In the genomic region with DNA sequence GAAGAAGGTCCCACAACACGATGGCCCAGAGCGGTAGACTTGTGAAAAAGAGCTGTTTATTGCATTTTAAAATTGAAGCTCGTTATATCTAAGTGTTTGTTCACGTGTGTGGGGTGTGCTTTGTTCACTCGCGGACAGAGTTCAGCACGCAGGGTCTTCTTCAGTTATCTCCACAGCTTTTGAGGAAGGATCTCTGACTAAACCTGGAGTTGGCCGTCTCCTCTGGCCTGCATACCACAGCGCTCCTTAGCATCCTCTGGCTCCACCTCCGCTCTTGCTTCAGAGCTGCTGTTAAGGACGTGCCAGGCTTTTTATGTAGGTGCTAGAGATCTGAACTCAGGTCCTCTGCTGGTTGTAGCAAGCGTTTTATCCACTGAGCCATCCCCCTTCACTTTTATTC, we compare ENCODE assay signal across 8 mouse cellular contexts. TPM values are rescaled to one million over a fixed set of nuclear protein-coding genes. Genes with fewer than 3 reads are reported as not detected.
DNase-seq lines count a peak whose midpoint lies in the region; ATAC-seq and TF ChIP-seq lines count a peak whose summit lies in the region.

No protein-coding gene starts in this region.

- H3K36me3 ChIP-seq in forebrain, embryonic 10.5 days (replicated peaks): no peaks in the 10 kb centered on the region
- no peaks in the 10 kb centered on the region for H3K36me3 ChIP-seq in forebrain, embryonic 14.5 days (ENCODE audit: control insufficient read depth, insufficient read depth, low read length)
- H3K36me3 ChIP-seq in liver, embryonic 11.5 days (ENCODE audit: control insufficient read depth, insufficient read depth, low read length): no peaks in the 10 kb centered on the region
- no peaks in the 10 kb centered on the region for H3K36me3 ChIP-seq in limb, embryonic 14.5 days (ENCODE audit: control insufficient read depth, insufficient read depth, low read length)
- H3K36me3 ChIP-seq in neural tube, embryonic 13.5 days: no peaks in the 10 kb centered on the region

- intact Hi-C loops in gastrocnemius, postnatal 14 days (cut with DNase I; ENCODE audit: low total_unique reads): loop anchor here (5.0 to 10.0 kb wide), 3 partner anchors 53 to 338 kb away; a partner anchor contains a TSS

- peak overlapping the region; percentile 22 for H3K4me3 ChIP-seq in forebrain, embryonic 10.5 days
- H3K4me3 ChIP-seq in forebrain, embryonic 14.5 days (ENCODE audit: low read depth, low read length): no peak overlapping the region
- H3K4me3 ChIP-seq in liver, embryonic 11.5 days (ENCODE audit: low read depth, low read length): no peak overlapping the region
- 0 out of 2 replicates have a peak overlapping the region, but pooled peaks have one; percentile 8 for H3K4me3 ChIP-seq in limb, embryonic 14.5 days (replicated peaks; ENCODE audit: low read length)
- H3K4me3 ChIP-seq in neural tube, embryonic 13.5 days: no peak overlapping the region

- H3K4me2 ChIP-seq in forebrain, embryonic 14.5 days (ENCODE audit: low read length): no peak overlapping the region
- peak overlapping the region; percentile 36 for H3K4me2 ChIP-seq in liver, embryonic 11.5 days
- H3K4me2 ChIP-seq in limb, embryonic 14.5 days (replicated peaks; ENCODE audit: low read depth, low read length, severe bottlenecking): peak overlapping the region; percentile 31
- H3K4me2 ChIP-seq in neural tube, embryonic 13.5 days: peak overlapping the region; percentile 36

- peaks cover 78% of the 10 kb centered on the region for H3K27me3 ChIP-seq in forebrain, embryonic 10.5 days (ENCODE audit: poor library complexity, severe bottlenecking)
- peaks cover 10% of the 10 kb centered on the region; the same call in 1 of the 2 replicates for H3K27me3 ChIP-seq in forebrain, embryonic 14.5 days (replicated peaks; ENCODE audit: control insufficient read depth, insufficient read depth, low read length)
- peaks cover 15% of the 10 kb centered on the region for H3K27me3 ChIP-seq in liver, embryonic 11.5 days (replicated peaks; ENCODE audit: control insufficient read depth, insufficient read depth, low read length)
- peaks cover 10% of the 10 kb centered on the region; the same call in 1 of the 2 replicates for H3K27me3 ChIP-seq in limb, embryonic 14.5 days (ENCODE audit: control insufficient read depth, insufficient read depth, low read length)
- H3K27me3 ChIP-seq in neural tube, embryonic 13.5 days: peaks cover 64% of the 10 kb centered on the region

- no peak for DNase-seq in forebrain, embryonic 10.5 days (ENCODE audit: extremely low spot score, low spot score)
- no peak for DNase-seq in forebrain, embryonic 14.5 days (ENCODE audit: low spot score)
- DNase-seq in liver, embryonic 11.5 days (ENCODE audit: low spot score): no peak
- DNase-seq in liver: no peak
- DNase-seq in limb, embryonic 14.5 days (ENCODE audit: low spot score): no peak
- no peak for DNase-seq in gastrocnemius, postnatal 14 days

- H3K9ac ChIP-seq in forebrain, embryonic 14.5 days (ENCODE audit: low read length): no peak overlapping the region
- no peak overlapping the region for H3K9ac ChIP-seq in liver, embryonic 11.5 days (ENCODE audit: low read depth, low read length)
- peak overlapping the region; percentile 7; the same call in 1 of the 2 replicates for H3K9ac ChIP-seq in limb, embryonic 14.5 days (ENCODE audit: low read depth, low read length, severe bottlenecking)
- H3K9ac ChIP-seq in neural tube, embryonic 13.5 days: no peak overlapping the region

- no peak for ATAC-seq in forebrain, embryonic 14.5 days
- no peak for ATAC-seq in liver, embryonic 11.5 days (replicated peaks; ENCODE audit: low FRiP score)
- ATAC-seq in limb, embryonic 14.5 days (ENCODE audit: low FRiP score, low read depth): no peak
- ATAC-seq in neural tube, embryonic 13.5 days (ENCODE audit: low read depth): no peak
- no peak for ATAC-seq in erythroid progenitor cell, adult 5-6 weeks (replicated peaks; ENCODE audit: low FRiP score, poor library complexity, severe bottlenecking)

- peaks cover 22% of the 10 kb centered on the region for H3K4me1 ChIP-seq in forebrain, embryonic 10.5 days
- peaks cover 4% of the 10 kb centered on the region; the same call in 1 of the 2 replicates for H3K4me1 ChIP-seq in forebrain, embryonic 14.5 days (ENCODE audit: control insufficient read depth, insufficient read depth, low read length)
- H3K4me1 ChIP-seq in liver, embryonic 11.5 days (replicated peaks; ENCODE audit: control insufficient read depth, insufficient read depth, low read length): peaks cover 14% of the 10 kb centered on the region
- peaks cover 17% of the 10 kb centered on the region for H3K4me1 ChIP-seq in limb, embryonic 14.5 days (ENCODE audit: control insufficient read depth, insufficient read depth, low read length)
- H3K4me1 ChIP-seq in neural tube, embryonic 13.5 days (replicated peaks): peaks cover 20% of the 10 kb centered on the region

- H3K9me3 ChIP-seq in forebrain, embryonic 10.5 days: no peaks in the 10 kb centered on the region
- H3K9me3 ChIP-seq in forebrain, embryonic 14.5 days (replicated peaks; ENCODE audit: control insufficient read depth, low read length): no peaks in the 10 kb centered on the region
- no peaks in the 10 kb centered on the region for H3K9me3 ChIP-seq in liver, embryonic 11.5 days (ENCODE audit: control insufficient read depth, low read length)
- no peaks in the 10 kb centered on the region for H3K9me3 ChIP-seq in limb, embryonic 14.5 days (ENCODE audit: control insufficient read depth, low read length)
- no peaks in the 10 kb centered on the region for H3K9me3 ChIP-seq in neural tube, embryonic 13.5 days

- WGBS in forebrain, embryonic 10.5 days: 28% methylated on average over 12 of the region's 12 CpGs
- WGBS in forebrain, embryonic 14.5 days: 25% methylated on average over 12 of the region's 12 CpGs
- WGBS in liver, embryonic 11.5 days: 17% methylated on average over 12 of the region's 12 CpGs
- 11% methylated on average over 12 of the region's 12 CpGs for WGBS in limb, embryonic 14.5 days
- WGBS in neural tube, embryonic 13.5 days: 28% methylated on average over 12 of the region's 12 CpGs

- no peak for TF ChIP-seq POLR2A in limb, embryonic 14.5 days (IDR thresholded peaks at IDR 0.05; ENCODE audit: borderline replicate concordance, extremely low read depth, insufficient read depth, insufficient read length)

- H3K27ac ChIP-seq in forebrain, embryonic 10.5 days: peak overlapping the region; percentile 40; the same call in 1 of the 2 replicates
- H3K27ac ChIP-seq in forebrain, embryonic 14.5 days (ENCODE audit: low read depth, low read length): no peak overlapping the region
- H3K27ac ChIP-seq in liver, embryonic 11.5 days (ENCODE audit: low read depth, low read length): 0 out of 2 replicates have a peak overlapping the region, but pooled peaks have one; percentile 33
- H3K27ac ChIP-seq in limb, embryonic 14.5 days (replicated peaks; ENCODE audit: low read depth, low read length): no peak overlapping the region
- H3K27ac ChIP-seq in neural tube, embryonic 13.5 days (replicated peaks): no peak overlapping the region

RNA-seq across cellular contexts. Expression of a gene that starts 52.9 kb away (rescaled TPM):
- polyA plus RNA-seq in forebrain, embryonic 10.5 days (2016; fragmentation: Nextera tagmentation; extraction: Ambion mirVana): 106 and 107 TPM in 2 replicates
- polyA plus RNA-seq in forebrain, embryonic 14.5 days (2014; fragmentation: Nextera tagmentation; extraction: Ambion mirVana): 89.6 and 115 TPM in 2 replicates
- polyA plus RNA-seq in liver, embryonic 11.5 days (2014; fragmentation: Nextera tagmentation; extraction: Ambion mirVana): 45.8 and 50.0 TPM in 2 replicates
- polyA plus RNA-seq in limb, embryonic 14.5 days (2012; rRNA removed): 39.0 and 42.1 TPM in 2 replicates
- polyA plus RNA-seq in limb, embryonic 14.5 days (2014; fragmentation: Nextera tagmentation; extraction: Ambion mirVana): 64.3 and 77.8 TPM in 2 replicates
- polyA plus RNA-seq in neural tube, embryonic 13.5 days (2015; fragmentation: Nextera tagmentation; extraction: Ambion mirVana): 93.9 and 102 TPM in 2 replicates
- total RNA-seq in erythroid progenitor cell, adult 5-6 weeks (2015; ENCODE audit: low replicate concordance): 42.3 and 57.3 TPM in 2 replicates
- 71.5 and 79.1 TPM in 2 replicates for total RNA-seq in erythroid progenitor cell, adult 5-6 weeks (2017; ENCODE audit: low replicate concordance)
- 10 to 100 TPM; 66.0 to 68.2 TPM for total RNA-seq in gastrocnemius, postnatal 14 days (2021)

Comparison
In these comparisons a context has a peak if more than half of its experiments do, and no peak if none do; other contexts are left out.
1. H3K27ac ChIP-seq: peak in forebrain, embryonic 10.5 days (single experiment) and liver, embryonic 11.5 days (single experiment); none in forebrain, embryonic 14.5 days (single experiment), limb, embryonic 14.5 days (single experiment) and neural tube, embryonic 13.5 days (single experiment).
2. H3K4me3 ChIP-seq: peak in forebrain, embryonic 10.5 days (single experiment) and limb, embryonic 14.5 days (single experiment); none in forebrain, embryonic 14.5 days (single experiment), liver, embryonic 11.5 days (single experiment) and neural tube, embryonic 13.5 days (single experiment).